Mouse (Mus musculus) stomach, embryonic 14.5 days (tissue): Measurements from ENCODE around the gene Gm21761. TPM values are rescaled to one million over a fixed set of nuclear protein-coding genes. Genes with fewer than 3 reads are reported as not detected.

Experiments used
- polyA plus RNA-seq: library from polyadenylated mRNA; unstranded; fragments of >200 nt; fragmentation: Nextera tagmentation; extraction: Ambion mirVana; gene quantifications from 2 replicates; pipeline ENCODE4 v1.2.1, GENCODE M21; 2014

Gm21761 gene
- polyA plus RNA-seq, 1 experiment from 2014 or later: not detected

Other genes starting within 250 kb of the Gm21761 start
- 178 and 217 TPM in 2 replicates for gene Hmgcs1, start 238.9 kb downstream of the Gm21761 start, polyA plus RNA-seq
- gene Nim1k, start 173.4 kb downstream of the Gm21761 start, polyA plus RNA-seq: 1.0 TPM in 2 replicates
- 38.5 and 40.9 TPM in 2 replicates for gene Zfp131, start 138.4 kb downstream of the Gm21761 start, polyA plus RNA-seq
- gene AF067063, start 99.1 kb downstream of the Gm21761 start, polyA plus RNA-seq: not detected in 2 replicates
- gene D13Ertd608e, start 93.3 kb downstream of the Gm21761 start, polyA plus RNA-seq: not detected in 2 replicates
- gene Tcstv1, start 34.5 kb downstream of the Gm21761 start, polyA plus RNA-seq: not detected in 2 replicates
- gene B020031M17Rik, start 21.5 kb upstream of the Gm21761 start, polyA plus RNA-seq: not detected in 2 replicates
- not detected in 2 replicates for gene Gm36079, start 97.7 kb upstream of the Gm21761 start, polyA plus RNA-seq
- gene Gm21188, start 122.9 kb upstream of the Gm21761 start, polyA plus RNA-seq: not detected in 2 replicates
- gene Gm20767, start 211.0 kb upstream of the Gm21761 start, polyA plus RNA-seq: not detected in 2 replicates
- not detected in 2 replicates for gene Gm21818, start 243.2 kb upstream of the Gm21761 start, polyA plus RNA-seq